In genomic region chr17:53596314-53596882, GRCm38 (mm10) we compare ENCODE assay signal across 9 mouse cellular contexts. TPM values are rescaled to one million over a fixed set of nuclear protein-coding genes. Genes with fewer than 3 reads are reported as not detected.
DNase-seq lines count a peak whose midpoint lies in the region; ATAC-seq and TF ChIP-seq lines count a peak whose summit lies in the region.
"Had no signal": no experiment of that assay in that cellular context is flagged by ENCODE, and none has a peak within 500 bp of the region (broad histone marks: within the 10 kb centered on the region; RNA-seq: fewer than 3 reads in every experiment).

No protein-coding gene starts in this region.

- TF ChIP-seq EP300 in heart, adult 2 months (IDR thresholded peaks at IDR 0.05; ENCODE audit: insufficient read depth, low read depth, low read length) = no peak

- H3K4me3 ChIP-seq in heart, adult 2 months = no peak overlapping the region
- H3K4me3 ChIP-seq in lung, embryonic 14.5 days (ENCODE audit: low read depth, low read length) = no peak overlapping the region

- ATAC-seq in common myeloid progenitor, adult 5-6 weeks (replicated peaks; ENCODE audit: low read depth, poor library complexity, severe bottlenecking) = peak; percentile 62
- ATAC-seq in lung, embryonic 14.5 days (ENCODE audit: insufficient read depth) = peak; percentile 67

- DNase-seq in kidney, postnatal 10 days = peak; percentile 40
- DNase-seq in kidney, adult 18-20 months = no peak
- peak; percentile 76 to 83 for DNase-seq in heart, adult 2 months
- DNase-seq in layer of hippocampus, adult 18-20 months (ENCODE audit: low spot score in 2 of 2) = peak; percentile 9 to 20
- peak; percentile 61 for DNase-seq in lung, embryonic 14.5 days
- peak; percentile 85 for DNase-seq in retina, postnatal 1 day
- no peak for DNase-seq in B cell, adult 2 months

- WGBS in heart, adult 2 months = 23% methylated on average over 3 of the region's 3 CpGs
- 32% methylated on average over 3 of the region's 3 CpGs for WGBS in lung, embryonic 14.5 days

- H3K4me1 ChIP-seq in heart, adult 2 months (ENCODE audit: control insufficient read depth, insufficient read depth, low read length) = peaks cover 12% of the 10 kb centered on the region
- H3K4me1 ChIP-seq in lung, embryonic 14.5 days (ENCODE audit: insufficient read depth) = peaks cover 6% of the 10 kb centered on the region; the same call in 1 of the 2 replicates

- H3K4me2 ChIP-seq in lung, embryonic 14.5 days = no peak overlapping the region

- peaks cover 7% of the 10 kb centered on the region for H3K79me2 ChIP-seq in heart, adult 2 months (replicated peaks; ENCODE audit: control insufficient read depth, insufficient read depth, low read length)

- TF ChIP-seq POLR2A in heart, adult 2 months (IDR thresholded peaks at IDR 0.05; ENCODE audit: insufficient read depth, low read depth, low read length) = no peak; the same call in 1 of the 2 replicates

- no peaks in the 10 kb centered on the region for H3K27me3 ChIP-seq in heart, adult 2 months (ENCODE audit: control insufficient read depth, insufficient read depth, low read length)
- H3K27me3 ChIP-seq in lung, embryonic 14.5 days (ENCODE audit: insufficient read depth, low read length) = no peaks in the 10 kb centered on the region

- peaks cover 10% of the 10 kb centered on the region for H3K36me3 ChIP-seq in heart, adult 2 months (ENCODE audit: control insufficient read depth, insufficient read depth, low read length)
- H3K36me3 ChIP-seq in lung, embryonic 14.5 days (ENCODE audit: insufficient read depth) = no peaks in the 10 kb centered on the region

- TF ChIP-seq CTCF in heart, adult 2 months (IDR thresholded peaks at IDR 0.05) = no peak
- TF ChIP-seq CTCF in lung, embryonic 14.5 days (IDR thresholded peaks at IDR 0.05; ENCODE audit: low read depth) = no peak

- intact Hi-C loops in heart, adult 2 months (cut with DNase I) = no loop called here

- peak overlapping the region; percentile 65 for H3K27ac ChIP-seq in heart, adult 2 months
- H3K27ac ChIP-seq in lung, embryonic 14.5 days (ENCODE audit: low read depth) = peak overlapping the region; percentile 33; the same call in 1 of the 2 replicates
- H3K27ac ChIP-seq: macrophage had no signal

- H3K9ac ChIP-seq in heart, adult 2 months (ENCODE audit: low read depth, low read length) = no peak overlapping the region
- no peak overlapping the region for H3K9ac ChIP-seq in lung, embryonic 14.5 days

- H3K9me3 ChIP-seq in lung, embryonic 14.5 days (ENCODE audit: low read depth, low read length) = no peaks in the 10 kb centered on the region

RNA-seq across cellular contexts. Expression of gene Kat2b, which starts 29.7 kb away (rescaled TPM):
- total RNA-seq in common myeloid progenitor, adult 5-6 weeks (2017) = 28.9 and 38.0 TPM in 2 replicates
- 10 to 100 TPM; 78.7 to 82.9 TPM for total RNA-seq in heart, adult 2 months (2021)
- polyA plus RNA-seq in heart, adult 2 months (2012; rRNA removed) = 20.0 and 51.0 TPM in 2 replicates
- 10 to 100 TPM; 16.9 to 18.4 TPM for total RNA-seq in layer of hippocampus, adult 18-20 months (2021)
- 5.2 and 5.6 TPM in 2 replicates for polyA plus RNA-seq in lung, embryonic 14.5 days (2014; fragmentation: Nextera tagmentation; extraction: Ambion mirVana)

RNA-seq across cellular contexts. Expression of gene Pp2d1, which starts 57.1 kb away (rescaled TPM):
- not detected in 2 replicates for total RNA-seq in common myeloid progenitor, adult 5-6 weeks (2017)
- not detected for total RNA-seq in heart, adult 2 months (2021)
- not detected in 2 replicates for polyA plus RNA-seq in heart, adult 2 months (2012; rRNA removed)
- total RNA-seq in layer of hippocampus, adult 18-20 months (2021) = not detected
- polyA plus RNA-seq in lung, embryonic 14.5 days (2014; fragmentation: Nextera tagmentation; extraction: Ambion mirVana) = 0.25 and 0.51 TPM in 2 replicates
- polyA plus RNA-seq: macrophage had no signal

Comparison
In these comparisons a context has a peak if more than half of its experiments do, and no peak if none do; other contexts are left out.
1. DNase-seq: peak in kidney, postnatal 10 days (single experiment), heart, adult 2 months (2 of 2), layer of hippocampus, adult 18-20 months (2 of 2), lung, embryonic 14.5 days (single experiment) and retina, postnatal 1 day (single experiment); none in kidney, adult 18-20 months (single experiment) and B cell, adult 2 months (0 of 2).